Mouse (Mus musculus) Patski (cell line): Measurements from ENCODE around the gene Obsl1. TPM values are rescaled to one million over a fixed set of nuclear protein-coding genes. Genes with fewer than 3 reads are reported as not detected.

Experiments
- ATAC-seq: fragments of 100-300 bp; one replicate; pipeline ENCODE4 v1.8.0; 2021
- CTCF ChIA-PET: fragments of 350-600 bp; sonication (Branson Sonifier 250); formaldehyde crosslinking; loops from one replicate; lab custom pipeline; 2022; ENCODE audit warnings: inconsistent platforms; lab: Charles Lee
- POLR2A ChIA-PET: fragments of 350-600 bp; sonication (Branson Sonifier 250); formaldehyde crosslinking; loops from one replicate; lab custom pipeline; 2022; ENCODE audit warnings: antibody characterized with exemption, inconsistent platforms; lab: Charles Lee
- DNase-seq: peaks from one replicate; pipeline ENCODE4 v3.0.0-alpha.2; 2011; ENCODE audit warnings: low read depth, low spot score
- H3K27me3 ChIP-seq: fragments of 371-371 bp; one replicate; pipeline ENCODE4 v1.5.1; 2021
- CTCF ChIP-seq: fragments of 100-300 bp; IDR thresholded peaks from one replicate; pipeline ENCODE4 v1.5.1; 2021
- in situ Hi-C: fragments of 300-500 bp; cut with MboI; formaldehyde crosslinking; loops from 3 replicates; pipeline ENCODE4 v1.11.1; 2018; ENCODE audit warnings: low pct_unique_long_range_greater_than_20kb, mixed read lengths
- polyA plus RNA-seq: library from polyadenylated mRNA; unstranded; gene quantifications from one replicate; pipeline ENCODE4 v1.2.3, GENCODE M21; 2021

Obsl1 gene
- polyA plus RNA-seq, 1 experiment from 2014 or later, result 33.3 TPM

GRCm38 (mm10) chr1:75457710-75458024, 48.6 kb downstream of the Obsl1 start:
- ATAC-seq (peak; percentile 29), DNase-seq (no peak)
- ChIA-PET POLR2A (interaction anchor here (0.7 to 1.7 kb wide), 3 partner anchors 11 to 110 kb away, joined by 3 to 7 read pairs (median 4); no protein-coding TSS in a partner anchor), CTCF (interaction anchor here (0.9 to 3.6 kb wide), 8 partner anchors 9 to 114 kb away, joined by 3 to 23 read pairs (median 4); partner anchors contain the start of genes Chpf, Gmppa and Tmem198)
- peaks cover 4% of the 10 kb centered on the region for H3K27me3 ChIP-seq
- TF ChIP-seq CTCF, result no peak
- in situ Hi-C loops, result no loop called here

GRCm38 (mm10) chr1:75456746-75457564, 49.3 kb downstream of the Obsl1 start:
- H3K27me3 ChIP-seq, result peaks cover 10% of the 10 kb centered on the region
- ChIA-PET CTCF (interaction anchor here (0.9 to 3.6 kb wide), 4 partner anchors 8 to 57 kb away, joined by 3 to 23 read pairs (median 10); partner anchors contain the start of genes Chpf and Tmem198), POLR2A (interaction anchor here (0.5 to 1.2 kb wide), 3 partner anchors 11 to 114 kb away, joined by 3 to 4 read pairs (median 4); no protein-coding TSS in a partner anchor)
- DNase-seq (no peak), ATAC-seq (no peak)
- in situ Hi-C loops, result no loop called here
- TF ChIP-seq CTCF, result no peak

GRCm38 (mm10) chr1:75455948-75456347, 50.3 kb downstream of the Obsl1 start:
- CTCF ChIA-PET, result interaction anchor here (3.6 kb wide), 1 partner anchor 11 kb away, joined by 23 read pairs; no protein-coding TSS in a partner anchor
- DNase-seq (no peak), ATAC-seq (no peak)
- no peak for TF ChIP-seq CTCF
- in situ Hi-C loops, result no loop called here
- H3K27me3 ChIP-seq, result peaks cover 15% of the 10 kb centered on the region
- POLR2A ChIA-PET, result interaction anchor here (1.2 kb wide), 1 partner anchor 10 kb away, joined by 4 read pairs; no protein-coding TSS in a partner anchor

- ATAC-seq, result no peak
- in situ Hi-C loops, result no loop called here
- CTCF ChIA-PET, result interaction anchor here (3.6 kb wide), 1 partner anchor 11 kb away, joined by 23 read pairs; no protein-coding TSS in a partner anchor
- no peak for TF ChIP-seq CTCF
- POLR2A ChIA-PET, result no interaction called here
- peaks cover 20% of the 10 kb centered on the region for H3K27me3 ChIP-seq
- no peak for DNase-seq
Measured at GRCm38 (mm10) chr1:75455433-75455832, 50.8 kb downstream of the Obsl1 start.

DNA sequence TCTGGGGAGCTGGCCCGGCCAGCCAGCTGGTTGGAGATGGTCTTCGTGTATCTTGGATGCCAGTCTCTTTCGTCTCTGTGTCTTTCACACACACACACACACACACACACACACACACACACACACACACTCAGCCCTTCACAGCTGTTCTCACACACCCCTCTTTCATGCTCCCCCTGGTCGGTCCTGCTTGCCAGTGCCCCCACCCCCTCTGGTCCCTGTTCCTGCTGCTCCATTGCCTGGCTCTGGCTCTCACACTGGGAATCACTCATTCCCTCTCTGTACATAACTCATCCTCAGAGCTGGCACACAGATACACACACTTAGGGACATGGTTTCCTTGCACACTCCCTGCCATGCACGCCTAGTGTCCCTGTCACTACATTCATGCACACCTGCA, 54.4 kb downstream of the Obsl1 start:
- POLR2A ChIA-PET, result interaction anchor here (0.7 to 0.9 kb wide), 3 partner anchors 10 to 93 kb away, joined by 3 read pairs; no protein-coding TSS in a partner anchor
- H3K27me3 ChIP-seq, result peaks cover 38% of the 10 kb centered on the region
- CTCF ChIA-PET, result interaction anchor here (1.0 to 2.2 kb wide), 3 partner anchors 15 to 142 kb away, joined by 3 to 8 read pairs (median 5); no protein-coding TSS in a partner anchor
- in situ Hi-C loops, result no loop called here
- DNase-seq, result no peak
- ATAC-seq, result no peak
- TF ChIP-seq CTCF, result no peak

GRCm38 (mm10) chr1:75450314-75451005, 55.8 kb downstream of the Obsl1 start, which contains the start of gene Asic4:
Asic4 (plus strand) TSS chr1:75450436.
- DNase-seq, result no peak
- CTCF ChIA-PET, result no interaction called here
- peaks cover 38% of the 10 kb centered on the region for H3K27me3 ChIP-seq
- TF ChIP-seq CTCF, result no peak
- in situ Hi-C loops, result no loop called here
- ATAC-seq, result no peak
- POLR2A ChIA-PET, result no interaction called here

- DNase-seq (no peak), ATAC-seq (no peak)
- TF ChIP-seq CTCF, result no peak
- CTCF ChIA-PET, result interaction anchor here (2.1 to 3.9 kb wide), 2 partner anchors 8 to 18 kb away, joined by 5 to 31 read pairs; no protein-coding TSS in a partner anchor
- peaks cover 38% of the 10 kb centered on the region for H3K27me3 ChIP-seq
- POLR2A ChIA-PET, result no interaction called here
- in situ Hi-C loops, result no loop called here
Measured at GRCm38 (mm10) chr1:75449377-75450135, 56.7 kb downstream of the Obsl1 start.

GRCm38 (mm10) chr1:75448937-75449336, 57.3 kb downstream of the Obsl1 start:
- H3K27me3 ChIP-seq, result peaks cover 38% of the 10 kb centered on the region
- in situ Hi-C loops, result no loop called here
- no peak for DNase-seq
- ChIA-PET POLR2A (no interaction called here), CTCF (interaction anchor here (2.1 to 3.9 kb wide), 2 partner anchors 9 to 18 kb away, joined by 5 to 31 read pairs; no protein-coding TSS in a partner anchor)
- ATAC-seq, result no peak
- no peak for TF ChIP-seq CTCF

DNA sequence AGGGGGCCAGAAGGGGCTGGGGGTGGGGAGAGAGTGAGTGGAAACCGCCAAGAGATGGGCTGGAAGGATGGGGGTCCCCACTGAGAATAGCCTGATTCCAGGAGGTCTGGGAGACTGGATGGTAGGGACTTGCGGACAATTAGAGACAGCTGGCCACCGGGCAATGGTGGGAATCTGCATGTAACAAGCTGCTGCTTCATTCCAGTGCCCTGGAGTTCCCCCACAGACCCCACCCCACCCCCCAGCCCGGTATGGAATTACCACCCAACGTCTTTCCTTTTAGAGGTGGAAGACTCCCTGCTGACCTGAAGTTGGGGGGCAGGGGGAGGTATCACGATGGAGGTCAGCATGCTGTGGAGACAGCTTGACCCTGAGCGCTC, 58.2 kb downstream of the Obsl1 start:
- no peak for TF ChIP-seq CTCF
- peaks cover 38% of the 10 kb centered on the region for H3K27me3 ChIP-seq
- ChIA-PET CTCF (interaction anchor here (0.8 to 3.9 kb wide), 4 partner anchors 10 to 105 kb away, joined by 3 to 31 read pairs (median 4); no protein-coding TSS in a partner anchor), POLR2A (interaction anchor here (2.3 kb wide), 1 partner anchor 10 kb away, joined by 7 read pairs; no protein-coding TSS in a partner anchor)
- ATAC-seq (no peak), DNase-seq (no peak)
- in situ Hi-C loops, result no loop called here
